Mouse (Mus musculus): ENCODE measurements around the gene Bend7. TPM values are rescaled to one million over a fixed set of nuclear protein-coding genes. Genes with fewer than 3 reads are reported as not detected.

Bend7 gene
- total and polyA plus RNA-seq, 3 experiments, result not detected

DNA sequence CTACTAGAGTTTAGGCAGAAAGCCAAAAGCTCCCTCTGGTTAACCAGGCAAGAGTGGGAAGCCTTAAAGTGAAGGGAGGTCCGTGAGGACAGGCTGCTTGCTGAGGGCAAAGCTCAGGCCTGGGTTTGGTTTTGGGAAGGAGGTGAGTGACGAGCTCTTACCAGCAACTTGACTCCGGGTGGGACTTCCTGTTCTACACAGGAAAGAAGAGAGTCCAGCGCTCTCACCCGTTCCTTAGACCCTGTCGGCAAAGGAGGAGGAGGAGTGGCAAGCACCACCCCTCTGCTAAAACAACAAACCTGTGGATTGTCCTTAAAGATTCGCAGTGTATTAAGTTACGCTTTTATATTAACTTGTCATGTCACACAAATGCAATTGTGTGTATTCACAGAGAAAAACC, 38.1 kb downstream of the Bend7 start:
- peaks cover 0 to 5% of the 10 kb centered on the region in 2 experiments; a peak in 3 of 4 replicates for H3K27me3 ChIP-seq (ENCODE audit: control insufficient read depth in 1 of 2, insufficient read depth in 2 of 2, low read length in 2 of 2)
- no peak overlapping the region for H3K27ac ChIP-seq (ENCODE audit: control insufficient read depth, low read depth, low read length)
- no peaks in the 10 kb centered on the region for H3K36me3 ChIP-seq (ENCODE audit: control insufficient read depth in 1 of 2, insufficient read depth in 2 of 2, low read length in 2 of 2)
- no peak overlapping the region for H3K4me3 ChIP-seq (ENCODE audit: control insufficient read depth in 1 of 2, insufficient read depth in 1 of 2, low read depth in 2 of 2, low read length in 2 of 2)
- no peak for DNase-seq (ENCODE audit: low read depth, low spot score)
- no peak for TF ChIP-seq ZMIZ1 (IDR thresholded peaks at IDR 0.05; ENCODE audit: low read depth, low read length)
- TF ChIP-seq CHD2 (IDR thresholded peaks at IDR 0.05; ENCODE audit: low read length), result no peak
- TF ChIP-seq USF2 (IDR thresholded peaks at IDR 0.05; ENCODE audit: borderline replicate concordance in 1 of 2, insufficient read depth in 1 of 2, low read depth in 1 of 2, low read length in 2 of 2), result no peak
- TF ChIP-seq E2F4 (IDR thresholded peaks at IDR 0.05; ENCODE audit: borderline replicate concordance, low read depth, low read length), result no peak
- no peak for TF ChIP-seq ZKSCAN1 (IDR thresholded peaks at IDR 0.05; ENCODE audit: low read depth, low read length)
- no peak for TF ChIP-seq NRF1 (IDR thresholded peaks at IDR 0.05; ENCODE audit: insufficient read depth, low read depth, low read length, poor library complexity, severe bottlenecking)
- TF ChIP-seq ELF1 (IDR thresholded peaks at IDR 0.05; ENCODE audit: low read depth, low read length), result no peak
- no peak for TF ChIP-seq ZNF384 (IDR thresholded peaks at IDR 0.05; ENCODE audit: low read depth, low read length)
- TF ChIP-seq MEF2A (IDR thresholded peaks at IDR 0.05; ENCODE audit: extremely low read depth, insufficient replicate concordance, low read depth, low read length, poor library complexity, severe bottlenecking), result no peak
- TF ChIP-seq BHLHE40 (IDR thresholded peaks at IDR 0.05; ENCODE audit: borderline replicate concordance, low read depth, low read length), result no peak
- TF ChIP-seq MYB (IDR thresholded peaks at IDR 0.05; ENCODE audit: low read depth, low read length), result no peak
- no peak for TF ChIP-seq NELFE (IDR thresholded peaks at IDR 0.05; ENCODE audit: low read depth, low read length)
- TF ChIP-seq POLR2AphosphoS2 (IDR thresholded peaks at IDR 0.05; ENCODE audit: low read length), result no peak
- no peaks in the 10 kb centered on the region for H3K4me1 ChIP-seq (ENCODE audit: control insufficient read depth in 1 of 2, insufficient read depth in 2 of 2, low read length in 2 of 2)
- no peak overlapping the region for H3K9ac ChIP-seq (ENCODE audit: control insufficient read depth, low read depth, low read length, poor library complexity, severe bottlenecking)
- H3K9me3 ChIP-seq (replicated peaks; ENCODE audit: insufficient read depth, low read length), result no peaks in the 10 kb centered on the region
- no peaks in the 10 kb centered on the region for H3K79me2 ChIP-seq (ENCODE audit: control insufficient read depth, insufficient read depth, low read length, poor library complexity)

DNA sequence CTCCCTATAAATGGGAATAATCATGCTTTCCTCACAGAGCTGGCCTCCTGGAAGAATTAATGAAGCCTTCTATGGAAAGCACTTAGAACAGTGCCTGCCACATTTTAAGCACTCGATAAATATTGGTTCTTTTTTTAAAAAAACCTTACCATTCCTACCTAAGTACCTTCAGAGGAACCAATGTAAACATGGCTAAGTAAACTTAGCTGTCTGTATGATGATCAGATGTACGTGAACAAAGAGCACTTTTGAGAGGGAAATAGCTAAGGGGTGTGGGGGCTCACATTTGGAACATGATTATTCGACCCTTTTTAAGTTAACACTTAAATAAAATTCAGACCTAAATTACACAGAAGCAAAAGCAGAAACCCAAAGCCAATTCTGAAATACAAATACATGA, 39.6 kb downstream of the Bend7 start:
- no peak for TF ChIP-seq ZMIZ1 (IDR thresholded peaks at IDR 0.05; ENCODE audit: low read depth, low read length)
- TF ChIP-seq POLR2A (IDR thresholded peaks at IDR 0.05; ENCODE audit: control insufficient read depth in 1 of 2, insufficient read depth in 1 of 2, low read depth in 1 of 2, low read length in 2 of 2, poor library complexity in 1 of 2), result no peak
- TF ChIP-seq MYC (IDR thresholded peaks at IDR 0.05; ENCODE audit: low read depth, low read length), result no peak
- TF ChIP-seq GABPA (IDR thresholded peaks at IDR 0.05; ENCODE audit: low read depth, low read length), result no peak
- no peak for TF ChIP-seq MEF2A (IDR thresholded peaks at IDR 0.05; ENCODE audit: extremely low read depth, insufficient replicate concordance, low read depth, low read length, poor library complexity, severe bottlenecking)
- no peak for TF ChIP-seq ZC3H11A (IDR thresholded peaks at IDR 0.05; ENCODE audit: low read depth, low read length)
- TF ChIP-seq CTCF (IDR thresholded peaks at IDR 0.05 in 2 of 3, conservative IDR thresholded peaks at IDR 0.05 in 1 of 3; ENCODE audit: control insufficient read depth in 1 of 3, insufficient read depth in 1 of 3, low read depth in 2 of 3, low read length in 3 of 3, poor library complexity in 1 of 3, severe bottlenecking in 1 of 3), result no peak
- TF ChIP-seq NELFE (IDR thresholded peaks at IDR 0.05; ENCODE audit: low read depth, low read length), result no peak
- TF ChIP-seq EP300 (IDR thresholded peaks at IDR 0.05; ENCODE audit: low read depth in 1 of 2, low read length in 2 of 2), result no peak
- TF ChIP-seq E2F4 (IDR thresholded peaks at IDR 0.05; ENCODE audit: borderline replicate concordance, low read depth, low read length), result no peak
- TF ChIP-seq MYB (IDR thresholded peaks at IDR 0.05; ENCODE audit: low read depth, low read length), result no peak
- TF ChIP-seq NRF1 (IDR thresholded peaks at IDR 0.05; ENCODE audit: insufficient read depth, low read depth, low read length, poor library complexity, severe bottlenecking), result no peak
- no peak for TF ChIP-seq SMC3 (IDR thresholded peaks at IDR 0.05; ENCODE audit: low read depth, low read length)
- no peak for TF ChIP-seq RAD21 (IDR thresholded peaks at IDR 0.05; ENCODE audit: low read depth, low read length)
- no peak for TF ChIP-seq HCFC1 (IDR thresholded peaks at IDR 0.05; ENCODE audit: low read depth, low read length)
- TF ChIP-seq MAFK (IDR thresholded peaks at IDR 0.05; ENCODE audit: borderline replicate concordance, low read depth, low read length), result no peak
- no peak for DNase-seq (ENCODE audit: low read depth, low spot score)

More for the DNA sequence above, 39.6 kb downstream of the Bend7 start:
- Histone ChIP-seq H3K9ac (ENCODE audit: control insufficient read depth, low read depth, low read length, poor library complexity, severe bottlenecking) (no peak overlapping the region), H3K4me3 (ENCODE audit: control insufficient read depth in 1 of 2, insufficient read depth in 1 of 2, low read depth in 2 of 2, low read length in 2 of 2) (no peak overlapping the region), H3K27ac (ENCODE audit: control insufficient read depth, low read depth, low read length) (no peak overlapping the region), H3K4me1 (ENCODE audit: control insufficient read depth in 1 of 2, insufficient read depth in 2 of 2, low read length in 2 of 2) (no peaks in the 10 kb centered on the region), H3K36me3 (ENCODE audit: control insufficient read depth in 1 of 2, insufficient read depth in 2 of 2, low read length in 2 of 2) (no peaks in the 10 kb centered on the region), H3K9me3 (replicated peaks; ENCODE audit: insufficient read depth, low read length) (no peaks in the 10 kb centered on the region), H3K79me2 (ENCODE audit: control insufficient read depth, insufficient read depth, low read length, poor library complexity) (no peaks in the 10 kb centered on the region), H3K27me3 (ENCODE audit: control insufficient read depth in 1 of 2, insufficient read depth in 2 of 2, low read length in 2 of 2) (peaks cover 0 to 7% of the 10 kb centered on the region in 2 experiments; a peak in 3 of 4 replicates)

Measured in MEL (cell line).